Mouse (Mus musculus) erythroblast, adult 5-6 weeks (primary cell): ENCODE data around the gene Rbms3. TPM values are rescaled to one million over a fixed set of nuclear protein-coding genes. Genes with fewer than 3 reads are reported as not detected.

Experiments used
- ATAC-seq: replicated peaks from 2 replicates; pipeline ENCODE4 v1.8.0; 2016; ENCODE audit warnings: moderate number of reproducible peaks, mild to moderate bottlenecking, moderate TSS enrichment, inconsistent platforms; ENCODE audit not compliant: poor library complexity, low FRiP score, severe bottlenecking
- total RNA-seq, 2 experiments: library from RNA; stranded (forward) in 1 of 2; stranded (reverse) in 1 of 2; fragments of 150-400 nt in 1 of 2; fragments of 200-764, 138-1000 nt in 1 of 2; gene quantifications; 2 replicates each; pipeline versions ENCODE4 v1.2.3 to v1.2.4; 2015 to 2017; ENCODE audit warnings: low replicate concordance in 2 of 2

The Rbms3 gene
- total RNA-seq, 2 experiments from 2014 or later = not detected

DNA sequence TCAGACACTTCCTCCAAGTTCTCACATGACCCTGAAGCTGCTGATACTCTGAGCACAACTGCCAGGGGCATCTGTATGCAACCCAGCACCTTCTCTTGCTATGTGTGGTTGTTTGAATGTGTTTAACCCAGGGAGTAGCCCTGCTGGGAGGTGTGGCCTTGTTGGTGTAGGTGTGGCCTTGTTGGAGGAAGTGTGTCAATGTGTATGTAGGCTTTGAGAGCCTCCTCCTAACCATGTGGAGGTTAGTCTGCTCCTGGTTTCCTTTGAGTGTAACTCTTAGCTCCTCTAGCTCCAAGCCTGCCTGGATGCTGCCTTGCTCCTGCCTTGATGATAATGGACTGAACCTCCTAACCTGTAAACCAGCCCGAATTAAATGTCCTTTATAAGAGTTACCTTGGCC lies 812.5 kb downstream of the Rbms3 start:
- no peak for ATAC-seq

DNA sequence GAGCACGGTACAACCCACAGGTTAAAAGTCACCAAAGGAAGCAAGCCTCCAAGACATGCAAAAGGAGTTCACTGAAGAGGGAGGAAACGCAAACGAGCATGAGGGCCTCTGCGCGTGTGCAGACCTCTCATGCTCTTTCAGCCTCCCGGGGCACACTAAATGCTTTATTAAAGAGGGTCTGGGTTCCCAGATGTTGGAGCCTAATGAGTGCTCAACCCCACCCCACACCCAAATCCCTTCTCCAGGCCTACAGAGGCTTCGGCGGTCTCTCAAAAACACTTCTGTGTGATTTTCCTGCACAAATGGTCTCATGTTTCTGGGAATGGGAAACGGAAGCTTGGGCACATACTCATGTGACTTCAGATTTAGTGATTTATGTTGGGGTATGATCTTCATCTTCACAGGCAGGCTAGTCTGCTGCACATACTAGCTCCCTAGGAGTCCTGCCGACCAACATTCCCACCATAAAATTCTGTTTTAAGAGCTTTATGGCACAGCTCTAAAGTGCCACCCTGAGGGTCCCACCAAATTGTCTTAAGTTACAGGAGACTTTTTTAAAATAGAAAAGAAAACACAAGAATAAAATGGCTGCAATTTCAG lies 815.1 kb downstream of the Rbms3 start:
- ATAC-seq = no peak

DNA sequence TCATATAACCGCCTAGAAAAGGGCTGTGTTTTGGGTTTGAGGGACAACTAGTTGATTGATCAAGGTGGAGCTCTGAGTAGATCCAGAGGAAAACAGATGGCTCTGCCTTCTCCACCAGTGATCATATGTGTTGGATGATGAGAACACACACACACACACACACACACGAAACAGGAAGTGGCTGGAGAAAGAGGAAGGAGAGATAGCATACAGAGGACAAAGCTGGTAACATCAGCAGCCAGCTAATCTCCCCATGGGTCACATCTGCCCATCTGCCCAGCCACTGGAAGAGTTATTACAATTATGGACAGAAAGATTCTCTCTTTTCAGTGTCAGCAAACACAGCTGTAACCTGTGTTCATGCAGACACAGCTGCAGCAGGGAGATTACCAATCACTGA lies 816.3 kb downstream of the Rbms3 start:
- ATAC-seq = no peak

DNA sequence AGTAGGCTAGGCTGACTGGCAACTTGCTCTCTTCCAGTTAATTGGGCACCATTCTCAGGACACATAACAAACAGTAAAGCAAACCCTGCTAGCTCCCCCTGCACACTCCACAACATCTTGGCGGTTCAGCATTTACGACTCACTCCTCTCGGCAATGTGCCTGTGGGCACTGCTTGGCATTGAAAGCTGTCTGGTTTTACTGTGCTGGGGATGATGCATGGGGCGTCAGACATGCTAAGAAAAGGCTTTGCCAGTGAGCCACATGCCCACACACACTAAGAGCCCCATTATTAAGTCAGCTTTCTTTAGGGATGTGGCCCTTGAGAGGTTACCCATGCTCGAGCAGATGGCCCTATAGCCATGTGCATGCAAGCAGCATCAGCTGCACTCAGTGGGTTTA lies 820.5 kb downstream of the Rbms3 start:
- ATAC-seq = no peak

DNA sequence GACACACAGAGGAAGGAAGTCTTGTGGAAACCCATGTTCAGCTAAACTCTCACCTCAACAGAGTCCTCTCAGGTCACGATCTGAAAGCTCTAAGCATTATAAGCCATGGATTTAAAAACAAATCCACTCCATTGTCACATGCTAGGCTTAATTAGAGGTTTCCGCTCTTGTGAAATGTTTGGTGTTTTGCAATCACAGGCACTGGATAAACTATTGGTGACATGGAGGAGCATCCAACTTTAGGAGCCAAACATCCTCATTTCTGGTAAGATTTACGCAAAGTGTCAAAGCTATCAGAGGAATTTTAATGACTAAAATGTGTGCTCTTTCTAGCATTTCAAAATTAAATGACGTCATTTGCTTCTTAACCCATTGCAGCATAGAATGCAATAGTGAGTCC lies 821.3 kb downstream of the Rbms3 start:
- ATAC-seq = no peak

DNA sequence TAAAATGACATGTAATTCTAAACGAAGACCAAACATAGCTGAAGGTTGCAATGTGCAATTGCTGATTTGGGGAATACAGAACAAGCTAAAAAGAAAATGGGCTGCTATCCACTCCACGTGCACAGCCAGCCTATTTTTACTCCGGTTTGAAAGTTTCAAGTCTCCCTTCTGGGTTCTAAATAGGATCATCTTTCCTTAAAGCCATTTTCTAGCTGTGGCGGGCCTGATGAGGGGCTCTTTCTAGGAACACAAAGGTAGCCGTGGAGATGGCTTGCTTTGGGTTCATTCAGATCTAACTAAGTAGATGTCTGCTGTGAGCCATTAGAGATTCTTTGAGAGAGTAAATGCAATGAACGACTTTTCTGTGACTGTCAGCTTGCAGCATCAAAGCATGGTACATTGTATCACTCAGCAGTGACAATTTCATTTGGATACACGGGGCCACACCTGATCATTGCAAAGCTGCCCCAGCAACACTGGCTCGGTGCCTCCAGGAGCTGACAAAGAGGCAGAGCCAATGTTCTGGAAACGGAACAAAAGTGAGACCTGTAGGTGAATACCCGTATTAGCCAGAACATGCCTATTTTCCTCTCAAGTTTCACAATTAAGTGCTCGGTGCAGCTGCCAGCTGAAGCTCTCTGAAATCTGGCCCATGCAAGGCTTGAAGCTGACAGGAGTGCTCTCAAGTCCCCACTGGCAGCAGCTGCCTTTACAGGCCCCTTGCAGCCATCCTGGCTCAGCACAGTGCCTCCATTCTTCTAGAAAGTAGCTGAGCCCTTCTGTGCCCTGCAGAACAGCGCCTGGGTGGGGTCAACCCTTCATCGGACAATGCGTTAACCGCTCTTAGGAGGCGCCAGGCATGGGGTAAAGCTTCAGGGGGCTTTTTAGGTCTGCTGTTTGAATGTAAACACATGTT lies 822.3 kb downstream of the Rbms3 start:
- ATAC-seq = no peak

DNA sequence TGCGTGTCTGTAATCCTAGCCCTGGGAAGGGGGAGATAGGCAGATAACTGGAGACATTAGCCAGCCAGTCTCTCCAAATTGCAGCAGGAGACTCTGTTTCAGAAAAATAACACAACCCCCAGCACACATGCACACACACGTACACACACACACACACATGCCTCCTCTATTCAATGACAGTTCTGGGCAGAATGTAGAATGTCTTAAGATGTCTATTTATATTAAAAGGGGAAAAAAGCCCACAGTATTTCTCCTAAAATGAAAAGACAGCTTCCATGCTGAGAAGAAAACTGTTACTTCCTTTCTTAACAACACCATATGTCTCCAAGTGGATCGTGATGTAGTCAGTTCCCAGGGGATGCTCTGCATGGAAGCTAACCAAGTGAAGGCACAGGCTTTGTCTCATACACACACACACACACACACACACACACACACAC lies 826.4 kb downstream of the Rbms3 start:
- ATAC-seq = no peak

DNA sequence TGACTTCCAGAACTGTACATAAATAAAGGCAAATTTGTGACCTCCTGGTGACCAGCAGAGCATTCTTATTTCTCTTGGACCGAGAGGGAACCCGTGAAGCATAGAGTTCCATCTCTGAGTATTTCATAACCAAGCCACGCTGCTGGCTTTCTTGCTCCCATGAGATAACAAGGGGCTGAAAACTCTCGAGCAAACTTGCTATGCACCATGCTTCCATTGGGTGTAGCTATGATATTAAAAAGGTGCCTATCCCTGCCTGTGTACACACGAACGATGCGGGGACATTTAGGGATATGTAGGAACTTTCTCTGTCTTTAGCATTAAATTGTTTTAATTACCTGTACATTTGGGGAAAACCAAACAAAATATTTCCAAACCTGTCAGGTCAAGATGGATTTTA lies 827.1 kb downstream of the Rbms3 start:
- ATAC-seq = no peak

DNA sequence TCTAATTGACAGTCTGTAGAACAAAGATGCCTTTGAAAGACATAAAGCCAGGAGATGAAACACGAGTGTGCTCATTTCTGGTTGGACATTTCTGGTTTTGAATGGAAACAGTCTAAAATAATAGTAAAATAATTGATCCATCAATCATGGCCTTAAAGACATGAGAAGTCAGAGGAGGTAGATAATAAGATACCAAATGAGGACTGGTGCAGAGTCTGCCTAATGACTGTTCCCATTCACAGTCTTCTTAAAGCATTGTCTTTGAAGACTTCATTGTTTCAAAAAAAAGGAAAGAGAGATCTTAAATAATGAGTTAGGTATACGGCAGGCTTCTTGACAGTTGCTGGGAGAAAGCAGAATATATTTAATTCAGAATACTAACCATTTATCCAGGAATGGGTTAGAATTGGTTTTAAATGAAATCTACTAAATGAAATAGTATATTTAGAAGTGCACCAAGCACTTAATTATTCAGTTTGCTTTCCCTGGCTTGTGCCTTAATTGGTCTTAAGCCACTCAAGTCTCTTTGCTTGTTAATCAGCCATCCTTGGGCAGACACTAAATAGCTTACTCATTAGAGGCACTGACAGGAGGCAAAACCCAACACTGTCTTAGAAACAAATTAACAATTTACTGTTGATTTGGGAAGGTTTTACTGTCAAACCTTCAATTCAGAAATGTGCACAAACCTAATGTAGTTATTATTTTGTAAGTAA lies 834.3 kb downstream of the Rbms3 start:
- no peak for ATAC-seq

DNA sequence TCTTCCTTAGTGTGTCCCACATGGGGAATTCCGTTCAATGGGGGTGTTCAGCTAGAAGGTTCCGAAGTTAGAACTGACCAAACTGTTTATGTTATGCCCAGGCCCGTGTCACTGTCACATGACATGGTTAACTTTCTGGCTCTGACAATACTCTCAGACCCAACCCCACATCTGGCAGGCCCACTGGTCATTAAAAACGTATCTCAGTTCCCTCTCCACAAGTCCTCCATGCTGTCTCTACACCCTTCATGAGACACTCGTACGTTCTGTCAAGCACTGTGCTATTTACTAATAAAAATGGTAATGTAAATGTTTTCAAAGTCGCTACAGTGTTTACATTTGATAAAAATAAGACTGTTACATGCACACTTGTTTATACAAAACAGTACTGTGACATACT lies 837.9 kb downstream of the Rbms3 start:
- ATAC-seq = no peak

DNA sequence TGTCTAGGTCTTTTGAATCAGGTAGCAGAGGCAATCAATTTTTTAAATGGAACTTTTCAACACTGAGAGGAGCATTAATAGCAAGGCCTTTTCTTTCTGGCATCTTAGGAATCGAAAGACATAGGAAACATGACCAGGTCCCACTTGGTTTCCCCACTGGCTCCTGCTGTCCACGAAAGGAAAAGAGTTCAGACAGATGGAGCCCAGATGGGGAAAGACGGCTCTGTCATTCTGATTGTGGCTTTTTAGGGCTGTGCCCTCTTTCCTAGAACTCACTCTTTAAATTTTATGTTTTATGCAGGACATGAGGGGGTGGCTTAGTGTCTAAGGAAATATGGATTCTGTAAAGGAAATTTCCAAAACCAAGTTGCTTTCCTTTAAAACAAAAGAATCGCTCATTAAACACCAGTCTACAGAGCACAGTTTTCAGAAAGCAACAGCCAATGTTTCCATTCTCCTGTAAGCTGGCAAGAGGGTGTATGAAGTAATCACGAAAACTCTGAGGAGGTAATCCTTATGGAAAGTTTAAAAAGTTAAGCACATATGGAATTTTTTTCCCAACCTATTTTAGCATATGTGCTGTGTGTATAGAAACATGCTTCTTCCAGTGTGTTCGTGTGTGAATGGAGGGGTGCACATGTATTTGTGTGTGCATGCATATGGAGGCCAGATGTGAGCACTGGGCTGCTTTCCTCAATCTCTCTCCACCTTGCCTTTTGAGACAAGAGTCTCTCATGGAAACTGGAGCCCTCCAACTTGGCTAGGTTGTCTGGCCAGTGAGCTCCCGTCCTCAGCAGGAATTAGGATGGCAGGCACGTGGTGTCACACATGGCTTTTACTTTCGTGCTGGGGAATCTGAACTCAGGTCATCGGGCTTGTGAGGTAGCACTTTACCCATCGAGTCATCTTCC lies 843.3 kb downstream of the Rbms3 start:
- ATAC-seq = no peak

DNA sequence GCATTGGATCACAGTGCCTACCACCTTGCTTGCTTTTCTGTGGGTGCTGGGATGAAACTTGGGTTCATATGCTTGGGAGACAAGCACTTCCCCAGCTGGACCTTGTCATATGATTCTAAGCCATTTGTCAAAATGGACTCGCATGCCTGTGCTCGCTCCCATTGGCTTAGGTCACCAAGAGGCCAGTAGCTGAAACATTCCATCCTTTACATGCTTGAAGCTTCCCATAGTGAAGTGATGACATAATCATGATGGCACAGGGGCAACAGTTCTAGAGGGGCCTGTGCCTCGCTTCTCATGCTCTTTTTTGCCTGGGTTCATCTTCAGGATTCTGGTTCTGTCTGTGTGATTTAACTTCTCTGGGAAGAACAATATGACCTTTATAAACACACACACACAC lies 857.9 kb downstream of the Rbms3 start:
- ATAC-seq = no peak

DNA sequence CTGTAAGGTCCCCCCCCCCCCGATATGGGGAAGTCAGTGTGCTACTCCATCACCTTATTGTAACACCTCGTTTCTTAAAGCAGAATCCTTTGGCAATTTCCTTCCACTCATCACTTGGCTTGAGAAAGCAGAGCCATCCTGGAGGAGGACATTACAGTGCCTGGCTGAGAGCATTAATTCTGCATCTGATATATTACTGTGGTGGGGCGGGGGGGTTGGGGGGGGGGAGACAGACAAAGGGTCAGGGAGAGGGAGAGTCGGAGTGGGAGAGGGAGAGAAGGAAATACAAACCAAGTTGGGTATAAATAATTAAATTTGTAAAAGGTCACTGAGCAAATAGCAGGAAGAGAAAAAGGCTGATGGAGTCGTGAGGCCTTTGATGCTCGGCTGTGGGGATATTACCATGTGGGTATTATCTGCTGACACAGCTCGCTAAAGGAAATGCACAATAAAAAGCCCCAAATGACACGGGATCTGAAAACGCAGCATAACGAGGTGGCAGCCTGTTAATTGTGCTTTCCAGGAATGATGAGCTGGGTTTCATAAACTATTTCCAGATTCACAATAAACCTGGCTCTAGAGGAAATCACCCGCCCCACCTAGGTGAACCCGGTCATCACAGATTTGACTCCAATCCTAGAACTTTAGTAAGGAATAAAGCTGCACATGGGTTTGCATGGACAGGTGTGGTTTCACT lies 860.2 kb downstream of the Rbms3 start:
- no peak for ATAC-seq

DNA sequence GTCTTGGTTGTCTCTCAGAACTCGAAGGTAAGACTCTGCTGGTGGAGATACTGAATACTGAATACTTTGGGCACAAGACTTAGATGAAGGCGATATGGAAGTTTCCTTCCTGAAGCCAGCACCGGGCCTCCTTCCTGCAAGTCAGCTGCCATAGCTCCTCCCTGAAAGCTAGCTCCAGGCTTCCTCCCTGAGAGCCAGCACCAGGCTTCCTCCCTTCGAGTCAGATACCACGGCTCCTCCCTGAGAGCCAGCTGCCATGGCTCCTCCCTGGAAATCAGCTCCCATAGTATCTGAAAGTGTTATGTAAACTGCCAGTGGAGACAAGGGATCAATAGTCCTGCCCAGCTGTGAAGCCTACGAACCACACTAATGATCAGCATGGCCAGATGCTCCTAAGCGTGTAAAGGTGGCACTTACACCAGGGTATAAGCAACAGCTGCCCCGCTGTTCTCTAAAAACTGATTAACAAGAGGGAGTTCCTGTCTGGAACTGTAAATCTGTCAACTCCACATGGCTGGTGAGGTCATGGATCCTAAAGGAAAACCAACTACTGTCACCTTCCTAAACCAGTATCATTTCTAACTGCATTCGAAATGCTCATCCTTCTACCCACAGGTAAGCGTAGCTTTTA lies 867.2 kb downstream of the Rbms3 start:
- ATAC-seq = no peak

DNA sequence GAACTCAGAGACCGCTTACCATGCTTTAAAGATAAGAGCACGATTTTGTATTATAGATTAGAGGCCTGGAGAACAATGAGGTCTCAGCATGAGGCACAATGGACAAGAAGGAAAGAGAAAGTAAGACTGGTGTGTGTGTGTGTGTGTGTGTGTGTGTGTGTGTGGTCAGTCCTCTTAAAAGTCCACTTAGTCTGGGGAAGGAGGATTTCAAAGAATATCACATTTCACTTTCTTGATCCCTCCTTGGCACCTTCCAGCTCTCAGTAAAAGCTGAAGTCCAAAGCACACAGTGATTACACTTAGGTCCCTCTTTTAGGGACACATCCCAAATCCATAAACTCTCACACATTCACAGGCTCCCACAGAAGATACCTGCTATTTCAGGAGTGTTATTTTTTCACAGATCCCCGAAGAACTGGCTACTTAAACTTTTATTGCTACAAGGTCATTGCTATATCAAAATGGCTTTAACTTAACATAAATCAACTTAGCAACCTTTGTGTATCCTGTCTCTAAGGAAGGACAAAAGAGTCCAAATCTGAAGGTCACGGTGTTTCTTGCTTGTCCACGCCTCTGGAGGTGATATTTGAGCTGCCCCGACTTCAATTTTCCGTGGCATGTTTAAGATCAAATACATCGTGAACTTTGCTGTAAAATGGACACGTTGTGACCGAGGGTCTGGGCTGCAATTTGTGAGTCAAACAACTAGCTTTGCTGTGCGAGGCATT lies 880.7 kb downstream of the Rbms3 start:
- no peak for ATAC-seq

DNA sequence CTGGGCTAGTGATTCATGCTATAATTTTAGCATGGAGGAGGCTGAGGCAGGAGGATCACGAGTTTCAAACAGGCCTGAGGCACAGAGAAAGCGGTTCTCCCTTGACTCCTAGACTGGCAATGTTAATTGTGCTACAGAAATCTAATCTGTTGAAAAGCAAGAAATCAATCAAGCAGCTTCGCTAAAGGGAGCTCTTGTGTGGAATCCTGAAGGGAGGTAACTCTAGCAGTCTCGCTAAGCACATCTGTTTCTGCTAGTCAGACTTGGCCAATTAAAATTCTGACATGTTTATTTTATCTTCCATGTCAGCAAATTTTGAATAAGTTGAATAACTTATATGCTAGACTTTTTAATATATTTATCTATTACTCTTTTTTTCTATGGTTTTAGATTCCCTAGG lies 881.4 kb downstream of the Rbms3 start:
- ATAC-seq = no peak

DNA sequence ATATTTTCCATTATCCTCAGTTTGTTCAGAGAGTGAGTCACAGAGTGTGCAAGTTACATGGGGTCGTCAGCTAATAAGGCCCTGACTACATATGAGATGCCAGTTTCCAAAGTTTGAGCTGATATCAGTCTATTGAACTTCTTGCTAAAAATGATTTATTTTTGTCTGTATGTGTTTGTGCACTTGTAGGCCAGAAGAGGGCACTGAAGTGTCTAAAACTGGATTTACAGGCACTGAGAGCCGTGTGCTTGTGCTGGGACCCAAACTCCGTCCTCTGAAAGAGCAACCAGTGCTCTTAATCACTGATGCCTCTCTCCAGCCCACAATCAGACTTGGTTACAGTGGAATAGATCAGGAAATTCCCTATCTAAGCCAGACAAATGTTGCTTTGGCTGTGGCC lies 882.8 kb downstream of the Rbms3 start:
- no peak for ATAC-seq

DNA sequence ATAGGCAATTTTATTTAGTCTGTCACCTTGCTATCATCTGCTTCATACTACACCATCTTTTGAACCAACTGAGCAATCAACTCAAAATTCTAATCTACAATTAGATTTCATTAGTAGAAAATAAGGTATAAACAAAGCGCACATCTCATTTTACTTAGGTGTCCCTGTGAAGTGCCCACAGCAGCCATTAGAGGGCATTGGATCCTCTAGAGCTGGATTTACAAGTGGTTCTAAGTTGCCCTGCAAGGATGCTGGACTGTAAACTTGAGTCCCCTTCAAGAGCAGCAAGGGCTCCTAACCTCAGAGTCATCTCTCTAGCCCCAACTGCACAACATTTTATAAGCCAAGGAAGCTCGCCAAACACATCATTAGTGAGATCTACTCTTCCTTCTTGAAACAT lies 891.9 kb downstream of the Rbms3 start:
- no peak for ATAC-seq
